Mouse (Mus musculus): ENCODE results near the gene Atp10a. TPM values are rescaled to one million over a fixed set of nuclear protein-coding genes. Genes with fewer than 3 reads are reported as not detected.

The Atp10a gene
- under 1 TPM; 0.50 to 0.90 TPM for total RNA-seq (2023)

GRCm38 (mm10) chr7:58655866-58656265 lies at the start of gene Atp10a:
Gene Atp10a, plus strand, starts transcription at chr7:58656166.

Data from B cell, adult 67 days (primary cell).